Mouse (Mus musculus) CH12.LX (cell line): ENCODE data around the gene Zfp423. TPM values are rescaled to one million over a fixed set of nuclear protein-coding genes. Genes with fewer than 3 reads are reported as not detected.
A peak's percentile ranks its signal among the peaks of the same experiment; 100 is the strongest.

Source experiments
- DNase-seq: peaks from one replicate; pipeline ENCODE4 v3.0.0-alpha.2; 2013; ENCODE audit errors: extremely low read depth
- H3K27ac ChIP-seq: 2 replicates; pipeline ENCODE4 v1.5.1; 2012; ENCODE audit warnings: low read depth, mild to moderate bottlenecking, control low read depth, moderate library complexity; ENCODE audit not compliant: insufficient read depth
- H3K27me3 ChIP-seq: replicated peaks from 2 replicates; pipeline ENCODE3; 2012; ENCODE audit warnings: inconsistent platforms
- H3K36me3 ChIP-seq, 2 experiments: replicated peaks in 1 of 2; 2 replicates each; pipeline versions ENCODE3 to v1.6.1; 2012; ENCODE audit warnings: inconsistent platforms in 1 of 2, low read length in 1 of 2, mild to moderate bottlenecking in 1 of 2, mixed read lengths in 1 of 2, moderate library complexity in 1 of 2; ENCODE audit not compliant: control insufficient read depth in 1 of 2, insufficient read depth in 1 of 2
- H3K4me1 ChIP-seq, 2 experiments: 2 replicates each; pipeline ENCODE4 v1.6.1; 2012; ENCODE audit warnings: inconsistent platforms in 1 of 2, moderate library complexity in 1 of 2; ENCODE audit not compliant: insufficient read depth in 2 of 2, control insufficient read depth in 1 of 2
- H3K4me2 ChIP-seq: 2 replicates; pipeline ENCODE4 v1.6.1; 2012; ENCODE audit warnings: low read depth, mild to moderate bottlenecking, control low read depth; ENCODE audit not compliant: poor library complexity, insufficient read depth, severe bottlenecking
- H3K4me3 ChIP-seq, 3 experiments: fragments of 150-350 bp in 1 of 3; sonication (generic) in 1 of 3; replicated peaks in 1 of 3; 2 replicates each; pipeline versions ENCODE3 to v1.5.1; 2011 to 2012; ENCODE audit warnings: low read depth in 2 of 3, low read length in 2 of 3, mild to moderate bottlenecking in 2 of 3, moderate library complexity in 2 of 3, control low read depth in 1 of 3, improper control_type of control experiment in 1 of 3, inconsistent platforms in 1 of 3, mixed read lengths in 1 of 3; ENCODE audit not compliant: poor library complexity in 1 of 3
- H3K79me2 ChIP-seq: replicated peaks from 2 replicates; pipeline ENCODE4 v1.6.1; 2012; ENCODE audit warnings: mild to moderate bottlenecking, moderate library complexity; ENCODE audit not compliant: control insufficient read depth, poor library complexity, insufficient read depth, severe bottlenecking; ENCODE audit errors: extremely low read depth
- H3K9ac ChIP-seq: 2 replicates; pipeline ENCODE4 v1.6.1; 2012; ENCODE audit warnings: low read depth, mild to moderate bottlenecking, control low read depth, moderate library complexity; ENCODE audit not compliant: insufficient read depth
- H3K9me3 ChIP-seq: replicated peaks from 2 replicates; pipeline ENCODE3; 2012; ENCODE audit warnings: low read length, inconsistent platforms, mixed read lengths
- BHLHE40 ChIP-seq: IDR thresholded peaks from 2 replicates; pipeline ENCODE4 v1.6.1; 2011; ENCODE audit warnings: mild to moderate bottlenecking, low read depth, low read length, improper control_type of control experiment
- CHD1 ChIP-seq: IDR thresholded peaks from 2 replicates; pipeline ENCODE4 v1.6.1; 2012; ENCODE audit warnings: low read depth, low read length, improper control_type of control experiment, inconsistent platforms
- CHD2 ChIP-seq: IDR thresholded peaks from 2 replicates; pipeline ENCODE4 v1.6.1; 2011; ENCODE audit warnings: low read length, improper control_type of control experiment
- CTCF ChIP-seq, 2 experiments: IDR thresholded peaks in 1 of 2; conservative IDR thresholded peaks in 1 of 2; 2 replicates each; pipeline ENCODE4 v1.5.1; 2011 to 2012; ENCODE audit warnings: low read depth in 2 of 2, low read length in 2 of 2, improper control_type of control experiment in 1 of 2, inconsistent platforms in 1 of 2, mild to moderate bottlenecking in 1 of 2, moderate library complexity in 1 of 2
- E2F4 ChIP-seq: IDR thresholded peaks from 2 replicates; pipeline ENCODE4 v1.6.1; 2011; ENCODE audit warnings: low read depth, low read length, improper control_type of control experiment; ENCODE audit not compliant: insufficient replicate concordance
- ELF1 ChIP-seq: IDR thresholded peaks from 2 replicates; pipeline ENCODE4 v1.6.1; 2014; ENCODE audit warnings: low read depth, mild to moderate bottlenecking, inconsistent platforms, low read length, improper control_type of control experiment
- EP300 ChIP-seq: IDR thresholded peaks from 2 replicates; pipeline ENCODE4 v1.6.1; 2011; ENCODE audit warnings: low read length, improper control_type of control experiment
- ETS1 ChIP-seq: conservative IDR thresholded peaks from 2 replicates; pipeline ENCODE4 v1.6.1; 2012; ENCODE audit warnings: low read depth, mild to moderate bottlenecking, inconsistent platforms, low read length, improper control_type of control experiment, moderate library complexity
- GABPA ChIP-seq: IDR thresholded peaks from 2 replicates; pipeline ENCODE4 v1.6.1; 2012; ENCODE audit warnings: low read depth, low read length, improper control_type of control experiment, inconsistent platforms; ENCODE audit not compliant: insufficient replicate concordance
- HCFC1 ChIP-seq: IDR thresholded peaks from 2 replicates; pipeline ENCODE4 v1.6.1; 2012; ENCODE audit warnings: low read depth, mild to moderate bottlenecking, inconsistent platforms, low read length, improper control_type of control experiment
- IRF4 ChIP-seq: IDR thresholded peaks from 2 replicates; pipeline ENCODE4 v1.6.1; 2014; ENCODE audit warnings: low read depth, mild to moderate bottlenecking, inconsistent platforms, low read length, improper control_type of control experiment
- JUN ChIP-seq: IDR thresholded peaks from 2 replicates; pipeline ENCODE4 v1.6.1; 2011; ENCODE audit warnings: low read depth, mild to moderate bottlenecking, low read length, improper control_type of control experiment, moderate library complexity; ENCODE audit not compliant: insufficient read depth
- JUND ChIP-seq: conservative IDR thresholded peaks from 2 replicates; pipeline ENCODE4 v1.6.1; 2011; ENCODE audit warnings: low read depth, low read length, improper control_type of control experiment
- KAT2A ChIP-seq: IDR thresholded peaks from 2 replicates; pipeline ENCODE4 v1.6.1; 2012; ENCODE audit warnings: low read length, improper control_type of control experiment, inconsistent platforms; ENCODE audit not compliant: insufficient replicate concordance
- MAFK ChIP-seq: IDR thresholded peaks from 2 replicates; pipeline ENCODE4 v1.6.1; 2011; ENCODE audit warnings: low read length, improper control_type of control experiment; ENCODE audit not compliant: insufficient replicate concordance
- MAX ChIP-seq: IDR thresholded peaks from 2 replicates; pipeline ENCODE4 v1.6.1; 2011; ENCODE audit warnings: low read length, improper control_type of control experiment
- MAZ ChIP-seq: IDR thresholded peaks from 2 replicates; pipeline ENCODE4 v1.6.1; 2012; ENCODE audit warnings: low read depth, mild to moderate bottlenecking, inconsistent platforms, low read length, improper control_type of control experiment, moderate library complexity
- MEF2A ChIP-seq: IDR thresholded peaks from 2 replicates; pipeline ENCODE4 v1.6.1; 2014; ENCODE audit warnings: low read depth, mild to moderate bottlenecking, inconsistent platforms, low read length, improper control_type of control experiment, borderline replicate concordance
- MXI1 ChIP-seq: IDR thresholded peaks from 2 replicates; pipeline ENCODE4 v1.6.1; 2011; ENCODE audit warnings: mild to moderate bottlenecking, low read depth, low read length, improper control_type of control experiment
- MYC ChIP-seq: IDR thresholded peaks from 2 replicates; pipeline ENCODE4 v1.6.1; 2011; ENCODE audit warnings: low read depth, mild to moderate bottlenecking, improper control_type of control experiment, low read length
- NELFE ChIP-seq: IDR thresholded peaks from 2 replicates; pipeline ENCODE4 v1.6.1; 2011; ENCODE audit warnings: low read depth, low read length, improper control_type of control experiment
- NRF1 ChIP-seq: IDR thresholded peaks from 2 replicates; pipeline ENCODE4 v1.6.1; 2014; ENCODE audit warnings: low read depth, mild to moderate bottlenecking, inconsistent platforms, low read length, improper control_type of control experiment, moderate library complexity
- PAX5 ChIP-seq: IDR thresholded peaks from 2 replicates; pipeline ENCODE4 v1.6.1; 2012; ENCODE audit warnings: low read length, inconsistent platforms, mixed read lengths
- POLR2A ChIP-seq: IDR thresholded peaks from 2 replicates; pipeline ENCODE4 v1.6.1; 2011; ENCODE audit warnings: low read depth, mild to moderate bottlenecking, improper control_type of control experiment, low read length
- POLR2AphosphoS2 ChIP-seq: IDR thresholded peaks from 2 replicates; pipeline ENCODE4 v1.6.1; 2011; ENCODE audit warnings: low read depth, low read length, improper control_type of control experiment
- RAD21 ChIP-seq: IDR thresholded peaks from 2 replicates; pipeline ENCODE4 v1.6.1; 2011; ENCODE audit warnings: low read depth, mild to moderate bottlenecking, low read length, improper control_type of control experiment, moderate library complexity
- RCOR1 ChIP-seq: conservative IDR thresholded peaks from 2 replicates; pipeline ENCODE4 v1.6.1; 2012; ENCODE audit warnings: low read depth, mild to moderate bottlenecking, inconsistent platforms, low read length, improper control_type of control experiment
- SIN3A ChIP-seq: IDR thresholded peaks from 2 replicates; pipeline ENCODE4 v1.6.1; 2012; ENCODE audit warnings: low read length, improper control_type of control experiment, inconsistent platforms
- SMC3 ChIP-seq: IDR thresholded peaks from 2 replicates; pipeline ENCODE4 v1.6.1; 2011; ENCODE audit warnings: low read depth, low read length, improper control_type of control experiment
- TBP ChIP-seq: conservative IDR thresholded peaks from 2 replicates; pipeline ENCODE4 v1.6.1; 2011; ENCODE audit warnings: low read depth, low read length, improper control_type of control experiment
- TCF12 ChIP-seq: IDR thresholded peaks from 2 replicates; pipeline ENCODE4 v1.6.1; 2014; ENCODE audit warnings: low read depth, mild to moderate bottlenecking, inconsistent platforms, low read length, improper control_type of control experiment
- UBTF ChIP-seq: IDR thresholded peaks from 2 replicates; pipeline ENCODE4 v1.6.1; 2012; ENCODE audit warnings: low read depth, mild to moderate bottlenecking, inconsistent platforms, low read length, improper control_type of control experiment, moderate library complexity
- USF1 ChIP-seq: IDR thresholded peaks from 2 replicates; pipeline ENCODE4 v1.6.1; 2014; ENCODE audit warnings: low read depth, mild to moderate bottlenecking, inconsistent platforms, low read length, improper control_type of control experiment
- USF2 ChIP-seq: conservative IDR thresholded peaks from 2 replicates; pipeline ENCODE4 v1.6.1; 2011; ENCODE audit warnings: low read depth, low read length, improper control_type of control experiment
- ZC3H11A ChIP-seq: IDR thresholded peaks from 2 replicates; pipeline ENCODE4 v1.6.1; 2012; ENCODE audit warnings: low read depth, mild to moderate bottlenecking, inconsistent platforms, low read length, improper control_type of control experiment
- ZKSCAN1 ChIP-seq: IDR thresholded peaks from 2 replicates; pipeline ENCODE4 v1.6.1; 2012; ENCODE audit warnings: low read depth, inconsistent platforms, low read length, improper control_type of control experiment, borderline replicate concordance
- ZMIZ1 ChIP-seq: IDR thresholded peaks from 2 replicates; pipeline ENCODE4 v1.6.1; 2012; ENCODE audit warnings: low read depth, mild to moderate bottlenecking, inconsistent platforms, low read length, improper control_type of control experiment
- ZNF384 ChIP-seq: IDR thresholded peaks from 2 replicates; pipeline ENCODE4 v1.6.1; 2012; ENCODE audit warnings: low read depth, low read length, improper control_type of control experiment, inconsistent platforms
- dilution Hi-C: fragments of 300-500 bp; cut with MboI; formaldehyde crosslinking; loops from 2 replicates; pipeline ENCODE4 v1.14.3; 2020; ENCODE audit warnings: low sequenced_read_pairs; ENCODE audit not compliant: extremely low pct_unique_long_range_greater_than_20kb, extremely low pct_ligation_motif_present
- in situ Hi-C: fragments of 300-500 bp; cut with MboI; formaldehyde crosslinking; loops from 3 replicates; pipeline ENCODE4 v1.14.3; 2019; ENCODE audit warnings: low sequenced_read_pairs, low pct_ligation_motif_present, low pct_unique_long_range_greater_than_20kb, mixed read lengths
- polyA plus RNA-seq: library from polyadenylated mRNA; unstranded; fragments of >175 nt; gene quantifications from 2 replicates; pipeline ENCODE4 v1.2.1, GENCODE M21; 2012; ENCODE audit warnings: low read depth; ENCODE audit not compliant: insufficient read length
- total RNA-seq, 2 experiments: library from RNA; depleted of rRNA; stranded (reverse); fragments of 300-350 nt in 1 of 2; fragments of >200 nt in 1 of 2; gene quantifications; 2 replicates each; pipeline ENCODE4 v1.2.3; 2012 to 2014

The Zfp423 gene
- total and polyA plus RNA-seq, 3 experiments: 0.25 to 2.7 (median 0.32) TPM

DNA sequence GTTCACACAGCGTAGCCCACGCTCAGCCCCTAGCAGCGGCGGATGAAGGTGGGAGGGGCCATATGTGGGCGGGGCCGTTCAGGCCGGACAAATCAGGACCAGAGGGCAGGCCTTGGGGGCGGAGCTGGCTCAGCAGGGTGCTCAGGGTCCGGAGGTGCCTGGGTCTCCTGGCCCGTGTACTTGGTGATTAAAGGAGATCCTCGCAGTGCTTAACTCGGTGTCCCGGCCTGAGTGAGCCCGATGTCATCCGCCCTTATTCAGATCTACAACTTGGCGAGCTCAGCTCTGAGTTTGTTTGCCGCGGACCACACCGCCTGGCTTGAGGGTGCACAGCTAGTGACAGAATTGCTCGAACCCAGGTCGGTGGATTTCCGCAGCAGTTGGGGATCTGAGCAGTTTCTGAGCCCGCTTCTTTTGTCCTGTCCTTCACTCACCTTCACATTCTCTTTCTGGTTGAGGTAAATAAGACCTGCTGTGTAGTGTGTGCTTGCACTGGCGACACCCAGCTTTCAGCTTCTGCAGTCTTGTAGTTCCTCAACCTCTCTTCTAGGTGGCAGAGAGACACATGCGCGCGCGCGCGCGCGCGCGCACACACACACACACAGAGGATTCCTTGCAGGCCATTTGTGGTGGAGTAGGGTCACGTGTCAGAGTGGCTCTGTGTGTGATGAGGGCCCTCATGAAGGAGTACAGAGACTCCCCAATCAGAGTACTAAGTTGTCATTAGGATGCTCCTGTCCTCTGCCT, 302.7 kb downstream of the Zfp423 start:
- Histone ChIP-seq H3K27me3 (no peaks in the 10 kb centered on the region), H3K79me2 (no peaks in the 10 kb centered on the region), H3K9ac (no peak overlapping the region), H3K9me3 (peaks cover 4% of the 10 kb centered on the region), H3K4me3 (peak overlapping the region; percentile 42 to 62 (median 45)), H3K4me1 (peaks cover 6 to 24% of the 10 kb centered on the region in 2 experiments; a peak in 3 of 4 replicates), H3K27ac (no peak overlapping the region), H3K4me2 (peak overlapping the region; percentile 35), H3K36me3 (no peaks in the 10 kb centered on the region)
- in situ Hi-C loops (no loop called here), dilution Hi-C loops (no loop called here)
- peak; percentile 89 for DNase-seq
- peak in 1 of 2 experiments; percentile 28; a peak in 2 of 4 replicates for TF ChIP-seq CTCF (conservative IDR thresholded peaks at IDR 0.05 in 1 of 2, IDR thresholded peaks at IDR 0.05 in 1 of 2; ENCODE audit: low read depth in 2 of 2, low read length in 2 of 2)
- TF ChIP-seq HCFC1: no peak
- no peak for TF ChIP-seq E2F4
- TF ChIP-seq SIN3A: no peak; the same call in 1 of the 2 replicates
- no peak for TF ChIP-seq UBTF
- TF ChIP-seq POLR2AphosphoS2: no peak
- no peak for TF ChIP-seq RAD21
- no peak for TF ChIP-seq SMC3
- no peak for TF ChIP-seq ZMIZ1
- TF ChIP-seq MAX: peak; percentile 64; the same call in 1 of the 2 replicates
- no peak for TF ChIP-seq JUN
- peak; percentile 72 for TF ChIP-seq USF1
- TF ChIP-seq MXI1: peak; percentile 13; the same call in 1 of the 2 replicates
- no peak for TF ChIP-seq TBP
- TF ChIP-seq MEF2A: no peak
- no peak for TF ChIP-seq NELFE
- TF ChIP-seq ZKSCAN1: no peak
- TF ChIP-seq MYC: 0 out of 2 replicates have a peak, but pooled peaks have one; percentile 39
- no peak for TF ChIP-seq TCF12
- TF ChIP-seq KAT2A: no peak
- TF ChIP-seq JUND: no peak
- no peak for TF ChIP-seq RCOR1
- no peak for TF ChIP-seq IRF4
- TF ChIP-seq NRF1: peak; percentile 78
- no peak for TF ChIP-seq CHD2
- no peak for TF ChIP-seq GABPA
- TF ChIP-seq POLR2A: no peak
- TF ChIP-seq CHD1: no peak
- no peak for TF ChIP-seq PAX5
- peak; percentile 70 for TF ChIP-seq USF2
- no peak for TF ChIP-seq MAZ
- no peak for TF ChIP-seq EP300
- no peak for TF ChIP-seq ZNF384
- no peak for TF ChIP-seq MAFK
- TF ChIP-seq ETS1: no peak
- peak; percentile 75 for TF ChIP-seq BHLHE40
- TF ChIP-seq ZC3H11A: no peak
- no peak for TF ChIP-seq ELF1
